Mouse (Mus musculus) embryonic facial prominence, embryonic 13.5 days (tissue): ENCODE measurements around the gene Adamts7. TPM values are rescaled to one million over a fixed set of nuclear protein-coding genes. Genes with fewer than 3 reads are reported as not detected.

Experiments used
- ATAC-seq: fragments of 200-750 bp; cut with Nextera tagmentation; 2 replicates; pipeline ENCODE4 v1.8.0; 2017; ENCODE audit warnings: low read depth; ENCODE audit not compliant: insufficient number of reproducible peaks, insufficient read depth, low FRiP score, low TSS enrichment
- H3K27ac ChIP-seq: fragments of 300-500 bp; sonication (generic); 2 replicates; pipeline ENCODE4 v1.5.1; 2015; ENCODE audit warnings: moderate library complexity, mild to moderate bottlenecking, inconsistent platforms
- H3K27me3 ChIP-seq: fragments of 300-500 bp; sonication (generic); 2 replicates; pipeline ENCODE4 v1.6.1; 2015; ENCODE audit warnings: mild to moderate bottlenecking, inconsistent platforms
- H3K36me3 ChIP-seq: fragments of 300-500 bp; sonication (generic); 2 replicates; pipeline ENCODE4 v1.6.1; 2015; ENCODE audit warnings: mild to moderate bottlenecking, inconsistent platforms
- H3K4me1 ChIP-seq: fragments of 300-500 bp; sonication (generic); 2 replicates; pipeline ENCODE4 v1.6.1; 2015; ENCODE audit warnings: inconsistent platforms
- H3K4me2 ChIP-seq: fragments of 300-500 bp; sonication (generic); 2 replicates; pipeline ENCODE4 v1.6.1; 2015; ENCODE audit warnings: moderate library complexity, mild to moderate bottlenecking, inconsistent platforms
- H3K4me3 ChIP-seq: fragments of 300-500 bp; sonication (generic); 2 replicates; pipeline ENCODE4 v1.5.1; 2015; ENCODE audit warnings: mild to moderate bottlenecking, inconsistent platforms
- H3K9ac ChIP-seq: fragments of 300-500 bp; sonication (generic); 2 replicates; pipeline ENCODE4 v1.6.1; 2015; ENCODE audit warnings: mild to moderate bottlenecking, inconsistent platforms
- H3K9me3 ChIP-seq: fragments of 300-500 bp; sonication (generic); 2 replicates; pipeline ENCODE4 v1.6.1; 2016; ENCODE audit warnings: inconsistent platforms
- WGBS: fragments of 180-500 bp; shearing (Covaris S2); methylation state at CpG from one replicate; pipeline ENCODE4 v1.1.7; 2015; ENCODE audit warnings: mixed read lengths; 5-methylcytosine and 5-hydroxymethylcytosine counted together
- polyA plus RNA-seq: library from polyadenylated mRNA; unstranded; fragments of >200 nt; fragmentation: Nextera tagmentation; extraction: Ambion mirVana; gene quantifications from 2 replicates; pipeline ENCODE4 v1.2.1, GENCODE M21; 2015

Gene Adamts7
- polyA plus RNA-seq, 1 experiment from 2014 or later = 20.0 TPM

DNA sequence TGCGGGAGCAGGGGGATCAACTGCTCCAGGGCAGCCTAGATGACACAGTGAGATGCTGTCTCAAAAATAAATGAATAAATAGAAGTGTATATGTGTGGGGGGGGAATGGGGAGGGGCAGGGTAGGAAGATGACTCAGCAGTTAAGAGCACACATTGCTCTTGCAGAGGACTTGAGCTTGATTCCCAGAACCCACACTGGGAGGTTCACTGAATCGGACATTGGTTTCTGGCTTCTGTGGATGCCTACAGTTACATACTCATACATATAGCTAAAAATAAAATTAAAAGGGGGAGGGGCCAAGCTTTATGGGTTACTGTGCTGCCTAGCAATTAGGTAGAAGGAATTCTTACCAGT, 63.9 kb downstream of the Adamts7 start:
- H3K4me1 ChIP-seq = no peaks in the 10 kb centered on the region
- no peak overlapping the region for H3K9ac ChIP-seq
- ATAC-seq = no peak
- H3K4me3 ChIP-seq = no peak overlapping the region
- H3K9me3 ChIP-seq = no peaks in the 10 kb centered on the region
- H3K27ac ChIP-seq = no peak overlapping the region
- H3K36me3 ChIP-seq = peaks cover 46% of the 10 kb centered on the region
- no peaks in the 10 kb centered on the region for H3K27me3 ChIP-seq
- no peak overlapping the region for H3K4me2 ChIP-seq
- 76% methylated on average over 2 of the region's 2 CpGs for WGBS

DNA sequence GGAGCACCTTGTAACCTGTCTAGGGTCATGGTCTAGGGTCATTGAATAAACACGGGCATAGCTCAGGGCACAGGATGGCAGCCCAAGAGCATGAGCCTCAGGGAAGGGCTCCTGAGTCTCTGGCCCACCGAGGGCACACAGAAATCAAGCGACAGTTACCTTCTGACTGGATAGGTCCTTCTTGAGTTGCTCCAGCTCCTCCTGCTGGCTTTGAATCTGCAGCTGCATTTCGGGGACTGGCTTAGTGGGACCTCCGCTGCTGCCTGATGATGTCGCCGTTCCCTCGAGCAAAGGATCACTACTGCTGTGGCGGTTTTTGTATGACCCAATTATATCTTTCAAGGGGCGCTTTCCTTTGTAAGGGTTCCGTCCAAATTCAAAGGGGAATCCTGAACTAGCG, 64.3 kb downstream of the Adamts7 start:
- ATAC-seq = no peak
- WGBS = 81% methylated on average over 12 of the region's 12 CpGs
- H3K4me3 ChIP-seq = no peak overlapping the region
- H3K27me3 ChIP-seq = no peaks in the 10 kb centered on the region
- no peaks in the 10 kb centered on the region for H3K9me3 ChIP-seq
- no peak overlapping the region for H3K9ac ChIP-seq
- H3K4me1 ChIP-seq = no peaks in the 10 kb centered on the region
- H3K27ac ChIP-seq = no peak overlapping the region
- no peak overlapping the region for H3K4me2 ChIP-seq
- peaks cover 41% of the 10 kb centered on the region for H3K36me3 ChIP-seq

DNA sequence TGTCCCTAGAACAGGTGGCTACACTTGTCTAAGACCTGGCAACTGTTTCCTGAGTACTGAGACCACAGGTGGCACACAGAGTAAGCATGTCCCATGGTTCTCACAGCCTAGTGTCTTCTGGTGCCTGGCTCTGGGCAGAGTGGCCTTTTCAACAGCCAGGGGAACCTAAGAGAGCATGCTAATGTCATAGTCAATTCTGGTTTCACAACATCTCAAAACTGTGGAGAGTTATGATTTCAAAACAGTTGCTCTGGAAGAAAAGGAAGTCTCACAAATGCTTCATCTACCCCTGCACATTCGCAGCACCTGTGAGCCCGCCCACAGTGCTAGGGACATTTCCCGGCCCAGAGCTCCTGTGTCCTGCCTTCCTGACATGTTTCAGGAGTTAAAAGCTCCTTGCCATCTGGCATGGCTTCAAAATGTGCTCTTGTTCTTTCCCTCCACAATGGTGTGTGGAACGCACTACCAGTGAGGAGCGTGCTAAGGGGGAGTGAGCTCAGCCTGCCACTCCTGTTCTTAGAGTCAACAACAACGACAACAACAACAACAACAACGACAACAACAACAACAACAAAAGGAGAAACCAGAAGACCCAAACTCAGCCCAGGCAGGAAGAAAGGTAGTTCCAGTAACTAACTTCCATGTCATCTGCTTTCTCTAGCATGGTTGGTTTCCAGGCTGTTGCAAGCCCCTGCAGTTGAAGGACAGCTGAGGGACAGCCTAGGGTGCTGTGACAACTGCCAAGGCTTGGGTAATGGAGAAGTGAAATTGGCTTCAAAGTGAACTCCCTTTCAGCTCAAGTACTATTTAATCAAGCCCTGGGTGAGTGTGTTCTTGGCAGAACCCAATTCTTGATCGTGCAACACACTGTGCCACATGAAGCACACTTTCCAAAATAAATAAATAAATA, 70.2 kb downstream of the Adamts7 start:
- peaks cover 14% of the 10 kb centered on the region; the same call in 1 of the 2 replicates for H3K36me3 ChIP-seq
- H3K9ac ChIP-seq = no peak overlapping the region
- H3K4me3 ChIP-seq = no peak overlapping the region
- no peak overlapping the region for H3K27ac ChIP-seq
- H3K4me2 ChIP-seq = no peak overlapping the region
- no peaks in the 10 kb centered on the region for H3K9me3 ChIP-seq
- 91% methylated on average over 8 of the region's 8 CpGs for WGBS
- no peak for ATAC-seq
- H3K27me3 ChIP-seq = no peaks in the 10 kb centered on the region
- no peaks in the 10 kb centered on the region for H3K4me1 ChIP-seq

DNA sequence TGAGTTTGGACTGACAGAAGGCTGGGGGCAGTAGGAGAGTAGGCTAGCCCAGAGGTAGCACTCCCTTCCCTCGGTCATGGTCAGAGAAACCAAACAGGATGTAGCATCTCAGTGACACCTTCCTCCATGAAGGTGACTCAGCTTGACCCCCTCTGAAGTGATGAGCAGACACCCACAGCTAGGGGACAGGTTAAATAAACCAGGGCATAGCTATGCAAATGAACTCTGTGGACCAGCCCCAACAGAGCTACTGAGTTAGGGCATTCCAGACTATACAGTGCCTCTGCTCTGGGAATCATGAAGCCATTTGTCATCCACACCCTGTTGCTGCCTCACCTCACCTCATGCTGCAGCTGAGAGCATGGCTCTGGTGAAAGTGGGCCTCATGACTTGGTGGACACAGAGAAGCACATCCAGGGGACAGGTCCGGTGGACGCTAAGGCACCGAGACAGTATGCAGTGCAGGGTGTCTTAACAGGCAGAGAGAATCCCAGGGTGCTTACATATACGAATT, 71.1 kb downstream of the Adamts7 start:
- H3K36me3 ChIP-seq = peaks cover 11% of the 10 kb centered on the region; the same call in 1 of the 2 replicates
- no peaks in the 10 kb centered on the region for H3K4me1 ChIP-seq
- no peaks in the 10 kb centered on the region for H3K27me3 ChIP-seq
- H3K4me3 ChIP-seq = no peak overlapping the region
- no peak overlapping the region for H3K27ac ChIP-seq
- ATAC-seq = no peak
- 94% methylated on average over 5 of the region's 5 CpGs for WGBS
- no peak overlapping the region for H3K4me2 ChIP-seq
- no peak overlapping the region for H3K9ac ChIP-seq
- H3K9me3 ChIP-seq = no peaks in the 10 kb centered on the region

DNA sequence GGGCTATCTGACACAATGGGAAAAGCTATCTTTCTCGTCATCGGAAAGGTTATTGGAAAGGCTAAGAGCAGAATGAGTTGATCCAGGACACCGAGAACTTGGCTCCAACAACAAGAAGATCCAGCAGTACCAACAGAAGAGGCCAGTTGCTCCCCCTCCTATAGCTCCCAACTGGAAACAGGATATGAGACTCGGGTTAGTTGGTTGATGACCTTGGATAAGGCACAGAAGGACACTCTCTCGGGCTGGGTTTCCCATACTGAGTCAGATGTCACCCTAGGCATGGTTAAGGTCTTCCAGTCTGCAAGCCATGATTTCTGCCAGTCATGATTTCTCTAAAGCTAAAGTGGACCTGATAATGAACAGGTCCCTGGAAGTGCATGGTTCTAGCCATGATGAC, 71.9 kb downstream of the Adamts7 start:
- H3K4me2 ChIP-seq = no peak overlapping the region
- no peaks in the 10 kb centered on the region for H3K4me1 ChIP-seq
- H3K9me3 ChIP-seq = no peaks in the 10 kb centered on the region
- 93% methylated on average over 5 of the region's 5 CpGs for WGBS
- H3K9ac ChIP-seq = no peak overlapping the region
- ATAC-seq = no peak
- H3K36me3 ChIP-seq = peaks cover 18% of the 10 kb centered on the region
- H3K4me3 ChIP-seq = no peak overlapping the region
- no peaks in the 10 kb centered on the region for H3K27me3 ChIP-seq
- no peak overlapping the region for H3K27ac ChIP-seq

DNA sequence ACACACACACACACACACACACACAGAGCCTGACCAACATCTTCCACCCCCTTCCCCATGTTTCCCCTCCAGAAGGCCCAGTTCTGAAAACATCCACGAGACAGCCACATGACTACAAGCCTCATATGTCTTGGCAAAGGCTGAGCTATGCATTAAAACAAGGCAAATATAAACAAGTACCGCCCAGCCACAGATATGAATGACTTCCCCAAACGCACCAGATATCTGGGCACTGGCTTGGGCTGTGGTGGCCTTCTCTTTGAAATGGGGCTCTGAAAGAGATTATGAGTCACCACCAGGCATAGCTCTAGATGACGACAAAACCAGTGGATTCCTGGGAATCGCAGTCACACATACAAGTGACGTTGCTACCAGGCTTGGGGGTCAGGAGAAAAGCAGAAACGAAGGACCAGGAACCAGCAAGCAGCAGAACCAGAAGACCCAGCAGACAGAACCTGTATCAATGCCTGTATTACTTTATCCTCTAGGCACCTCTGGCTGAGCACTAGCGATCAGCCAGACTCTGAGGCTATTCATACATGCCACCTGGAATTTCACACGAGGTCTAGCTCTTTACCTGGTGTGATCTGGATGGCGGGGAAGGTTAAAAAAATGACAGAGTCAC, 72.5 kb downstream of the Adamts7 start:
- Histone ChIP-seq H3K4me2 (no peak overlapping the region), H3K27ac (no peak overlapping the region), H3K27me3 (no peaks in the 10 kb centered on the region), H3K4me1 (no peaks in the 10 kb centered on the region), H3K4me3 (no peak overlapping the region), H3K9ac (no peak overlapping the region), H3K9me3 (no peaks in the 10 kb centered on the region), H3K36me3 (peaks cover 23% of the 10 kb centered on the region)
- ATAC-seq = no peak
- 89% methylated on average over 10 of the region's 10 CpGs for WGBS

DNA sequence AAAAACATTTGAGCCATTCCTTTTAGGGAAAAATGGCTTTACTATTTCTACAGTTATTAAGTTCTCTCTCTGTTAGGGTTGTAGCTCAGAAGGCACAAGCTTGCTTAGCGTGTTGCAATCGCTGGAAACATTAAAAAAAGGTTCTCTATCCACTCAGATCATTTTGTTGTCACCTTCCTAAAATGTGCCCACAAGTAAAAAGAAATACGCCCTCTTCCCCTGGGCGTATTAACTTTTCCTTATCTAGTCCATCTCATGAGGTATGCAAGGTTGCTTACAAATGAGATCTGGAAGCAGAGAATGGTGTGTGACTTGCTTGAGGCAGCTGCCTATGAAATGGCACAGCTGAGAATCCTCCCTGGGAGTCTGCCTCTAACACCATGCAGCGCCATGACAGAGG, 73.9 kb downstream of the Adamts7 start:
- no peak for ATAC-seq

DNA sequence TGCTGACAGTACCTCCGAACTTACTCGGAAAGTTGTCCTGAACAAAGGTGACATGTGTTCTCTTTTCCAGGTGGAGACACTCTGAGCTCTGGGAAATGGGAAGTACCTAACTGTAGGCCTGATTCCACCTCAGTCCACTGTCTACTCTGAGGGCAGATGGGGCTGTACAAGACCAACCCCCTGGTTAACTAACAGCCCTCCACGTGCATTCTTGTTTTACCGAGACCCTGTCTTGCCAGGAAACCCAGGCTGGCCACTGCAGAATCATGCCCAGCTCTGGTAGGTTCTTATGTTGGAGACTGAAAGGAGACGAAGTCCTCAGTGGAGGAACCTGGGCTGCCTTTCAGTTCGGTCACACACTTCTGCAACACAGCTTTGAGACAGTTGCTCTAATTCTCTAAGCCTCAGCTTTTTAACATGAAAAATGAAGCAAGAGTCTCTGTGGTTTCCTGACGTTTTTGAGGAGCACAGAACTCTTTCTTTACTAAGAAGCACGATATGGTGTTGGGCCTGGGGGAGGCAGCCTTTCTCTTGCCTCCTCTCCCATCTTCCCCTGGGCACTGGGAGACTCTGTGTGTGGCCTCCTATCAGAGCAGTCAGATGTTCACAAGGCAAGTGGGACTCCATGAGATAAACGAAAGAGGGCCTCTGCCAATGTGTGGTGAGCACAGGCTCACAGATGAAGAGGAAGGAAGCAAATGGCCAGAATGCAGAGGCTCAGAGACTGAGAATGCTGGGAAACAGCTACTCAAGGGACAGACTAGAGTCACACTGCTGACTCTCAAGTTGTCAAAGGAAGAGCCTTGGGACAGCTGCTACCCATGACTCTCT, 74.6 kb downstream of the Adamts7 start:
- Histone ChIP-seq H3K4me2 (no peak overlapping the region), H3K9ac (no peak overlapping the region), H3K9me3 (no peaks in the 10 kb centered on the region), H3K36me3 (peaks cover 30% of the 10 kb centered on the region), H3K4me1 (no peaks in the 10 kb centered on the region), H3K27ac (no peak overlapping the region), H3K4me3 (no peak overlapping the region), H3K27me3 (no peaks in the 10 kb centered on the region)
- no peak for ATAC-seq
- 81% methylated on average over 9 of the region's 9 CpGs for WGBS

More for the DNA sequence above, 73.9 kb downstream of the Adamts7 start:
- 87% methylated on average over 5 of the region's 5 CpGs for WGBS
- H3K27me3 ChIP-seq = no peaks in the 10 kb centered on the region
- H3K4me1 ChIP-seq = no peaks in the 10 kb centered on the region
- H3K9me3 ChIP-seq = no peaks in the 10 kb centered on the region
- peaks cover 30% of the 10 kb centered on the region for H3K36me3 ChIP-seq
- no peak overlapping the region for H3K4me2 ChIP-seq
- H3K9ac ChIP-seq = no peak overlapping the region
- H3K4me3 ChIP-seq = no peak overlapping the region
- H3K27ac ChIP-seq = no peak overlapping the region

DNA sequence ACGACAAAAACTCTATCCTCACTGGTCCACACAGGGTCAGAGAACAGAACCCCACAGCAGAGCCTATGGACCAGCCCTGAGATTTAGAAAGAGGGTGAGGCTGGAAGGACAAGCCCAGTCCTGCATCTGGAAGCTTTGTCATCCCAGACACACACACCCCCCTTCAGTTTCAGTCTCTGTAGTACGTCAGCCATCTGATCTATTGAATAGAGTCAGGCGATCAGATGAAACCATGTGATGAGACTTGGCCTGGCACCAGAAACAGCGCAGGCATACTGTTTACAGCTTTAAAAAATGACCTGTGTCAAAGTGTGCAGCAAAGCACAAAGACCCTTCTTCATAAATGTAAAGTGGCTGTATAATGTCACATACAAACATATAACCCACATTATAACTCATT, 77.7 kb downstream of the Adamts7 start:
- Histone ChIP-seq H3K36me3 (peaks cover 25% of the 10 kb centered on the region), H3K4me2 (no peak overlapping the region), H3K9me3 (no peaks in the 10 kb centered on the region), H3K27ac (no peak overlapping the region), H3K27me3 (no peaks in the 10 kb centered on the region), H3K9ac (no peak overlapping the region), H3K4me1 (no peaks in the 10 kb centered on the region), H3K4me3 (no peak overlapping the region)
- WGBS = 71% methylated on average over 4 of the region's 4 CpGs
- no peak for ATAC-seq

DNA sequence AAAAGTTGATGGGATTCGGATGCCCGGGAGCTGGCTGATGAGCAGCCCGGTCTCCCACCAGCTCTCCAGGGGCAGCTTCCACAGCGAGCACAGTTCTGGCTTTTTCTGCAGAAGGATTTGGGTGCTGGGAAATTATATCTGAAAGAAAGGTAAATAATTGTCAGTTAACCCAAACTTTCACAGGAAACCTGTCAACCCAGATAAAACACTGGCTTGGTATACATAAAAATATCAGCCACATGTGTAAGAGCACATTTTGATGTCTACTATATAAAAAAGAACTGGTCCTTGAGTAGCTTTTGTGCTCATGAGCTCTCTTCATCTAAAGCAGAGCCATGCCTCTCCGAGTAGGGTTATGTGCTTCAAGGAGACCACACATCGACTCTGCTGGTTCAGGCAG, 78.2 kb downstream of the Adamts7 start:
- Histone ChIP-seq H3K9me3 (no peaks in the 10 kb centered on the region), H3K27me3 (no peaks in the 10 kb centered on the region), H3K9ac (no peak overlapping the region), H3K4me1 (no peaks in the 10 kb centered on the region), H3K36me3 (peaks cover 29% of the 10 kb centered on the region), H3K4me2 (no peak overlapping the region), H3K4me3 (no peak overlapping the region), H3K27ac (no peak overlapping the region)
- 88% methylated on average over 6 of the region's 6 CpGs for WGBS
- no peak for ATAC-seq

DNA sequence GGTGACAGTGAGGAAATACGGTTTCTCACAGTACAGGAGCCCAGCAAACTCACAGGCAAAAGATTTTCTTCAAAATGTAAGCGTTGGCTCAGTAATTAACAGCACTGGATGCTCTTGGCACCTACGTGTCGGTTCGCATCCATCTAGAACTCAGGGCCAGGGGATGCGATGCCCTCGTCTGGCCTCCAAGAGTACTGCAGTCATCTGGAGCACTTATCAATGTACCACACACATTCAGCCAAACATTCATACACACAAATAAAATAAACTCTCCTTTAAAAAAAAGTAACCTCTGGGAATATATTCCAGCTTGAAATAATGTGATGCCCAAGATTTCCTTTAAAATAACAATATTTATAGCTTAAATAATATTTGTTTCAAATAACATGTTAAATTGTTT, 78.7 kb downstream of the Adamts7 start:
- no peak overlapping the region for H3K9ac ChIP-seq
- H3K4me2 ChIP-seq = no peak overlapping the region
- H3K4me3 ChIP-seq = no peak overlapping the region
- ATAC-seq = no peak
- no peaks in the 10 kb centered on the region for H3K4me1 ChIP-seq
- WGBS = 71% methylated on average over 7 of the region's 7 CpGs
- no peaks in the 10 kb centered on the region for H3K9me3 ChIP-seq
- peaks cover 35% of the 10 kb centered on the region for H3K36me3 ChIP-seq
- H3K27ac ChIP-seq = no peak overlapping the region
- no peaks in the 10 kb centered on the region for H3K27me3 ChIP-seq
